Mouse (Mus musculus) heart, postnatal 4 days (tissue): ENCODE results near the gene Acot2. TPM values are rescaled to one million over a fixed set of nuclear protein-coding genes. Genes with fewer than 3 reads are reported as not detected.

Experiments
- DNase-seq: peaks from one replicate; pipeline ENCODE4 v3.0.0; 2021
- total RNA-seq, 2 experiments: library from RNA; stranded (reverse); gene quantifications; 2 replicates each; pipeline ENCODE4 v1.2.3; 2021

Acot2 gene
- total RNA-seq, 2 experiments from 2014 or later = 204 to 209 TPM

GRCm38 (mm10) chr12:84038241-84038640 is 50.6 kb downstream of the Acot2 start, which contains the start of gene Acot4:
Gene Acot4 (plus strand): TSS chr12:84038379.
- DNase-seq = peak; percentile 16

- peak; percentile 46 for DNase-seq
These were observed 51.0 kb downstream of the Acot2 start, which contains the start of gene Gm49366 for GRCm38 (mm10) chr12:84038691-84039111. Gene Gm49366 (plus strand): TSS chr12:84038935.

DNA sequence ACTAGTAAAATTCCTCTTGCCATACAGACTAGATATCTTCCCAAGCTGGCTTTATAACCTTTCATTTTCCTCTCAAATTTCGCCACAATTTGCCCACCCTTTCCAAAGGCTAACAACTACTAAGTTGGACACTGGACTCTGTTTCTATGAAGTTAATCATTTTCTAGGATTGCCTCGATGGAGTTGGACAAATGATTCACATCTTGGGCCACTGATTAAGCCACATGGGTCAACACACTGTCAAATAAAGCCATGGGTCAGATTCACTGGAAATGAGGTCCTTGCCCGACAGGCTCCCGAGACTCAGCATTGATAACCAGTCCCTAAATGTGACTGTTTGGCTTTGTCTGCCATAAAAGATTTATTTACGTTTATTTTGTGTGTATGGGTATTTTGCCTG is 54.6 kb downstream of the Acot2 start:
- no peak for DNase-seq

Other genes starting within 250 kb of the Acot2 start
- gene Papln, start 224.2 kb upstream of the Acot2 start, total RNA-seq = 10 to 100 TPM; 13.2 to 15.7 TPM
- gene Numb, start 65.9 kb upstream of the Acot2 start, total RNA-seq = 10 to 100 TPM; 34.5 to 37.1 TPM
- gene Riox1, start 37.3 kb upstream of the Acot2 start, total RNA-seq = 10 to 100 TPM; 10.6 to 10.8 TPM
- under 1 TPM in 1 of 2 experiments, not detected in 1; 0.09 TPM for gene Heatr4, start 3.0 kb upstream of the Acot2 start, total RNA-seq
- gene Acot1, start 21.6 kb downstream of the Acot2 start, total RNA-seq = 100 to 1,000 TPM; 161 to 177 TPM
- 1 to 10 TPM; 1.3 to 1.5 TPM for gene Acot4, start 50.5 kb downstream of the Acot2 start, total RNA-seq
- gene Gm49366, start 51.1 kb downstream of the Acot2 start, total RNA-seq = not detected
- 1 to 10 TPM; 2.2 to 2.5 TPM for gene Acot3, start 64.3 kb downstream of the Acot2 start, total RNA-seq
- gene Acot5, start 81.5 kb downstream of the Acot2 start, total RNA-seq = under 1 TPM in 1 of 2 experiments, not detected in 1; 0.21 TPM
- 1 to 10 TPM; 2.9 to 3.4 TPM for gene Acot6, start 112.8 kb downstream of the Acot2 start, total RNA-seq
- 10 to 100 TPM in 1 of 2 experiments, 1 to 10 TPM in 1; 9.2 to 12.3 TPM for gene Dnal1, start 126.5 kb downstream of the Acot2 start, total RNA-seq
- gene Pnma1, start 160.6 kb downstream of the Acot2 start, total RNA-seq = under 1 TPM; 0.54 to 0.62 TPM
- 10 to 100 TPM; 18.5 to 18.6 TPM for gene Elmsan1, start 231.0 kb downstream of the Acot2 start, total RNA-seq